Mouse (Mus musculus): Measurements from ENCODE around the gene Wwox.

DNA sequence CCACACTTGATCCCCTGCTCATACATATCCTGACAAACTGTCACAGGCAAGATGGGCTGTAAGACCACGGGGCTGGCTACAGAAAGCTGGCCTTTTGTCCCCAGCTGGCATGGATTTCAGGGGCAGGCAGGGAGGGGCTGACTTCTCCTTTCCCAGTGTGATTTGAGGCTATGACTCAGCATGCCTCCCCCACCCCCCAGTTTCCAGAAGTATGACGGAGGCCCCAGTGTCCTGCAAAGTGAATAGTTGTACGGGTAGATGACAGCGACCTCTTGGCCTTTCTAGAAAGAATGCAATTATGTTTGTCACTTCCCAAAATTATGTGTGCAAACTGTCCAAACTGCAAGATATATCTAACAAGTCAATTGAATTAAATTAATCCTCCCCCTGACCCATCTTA, 830.1 kb downstream of the Wwox start:
- TF ChIP-seq BHLHE40 (IDR thresholded peaks at IDR 0.05; ENCODE audit: borderline replicate concordance, low read depth, low read length) = no peak
- no peak for TF ChIP-seq CTCF (IDR thresholded peaks at IDR 0.05 in 2 of 3, conservative IDR thresholded peaks at IDR 0.05 in 1 of 3; ENCODE audit: control insufficient read depth in 1 of 3, insufficient read depth in 1 of 3, low read depth in 2 of 3, low read length in 3 of 3, poor library complexity in 1 of 3, severe bottlenecking in 1 of 3)
- no peak for TF ChIP-seq EP300 (IDR thresholded peaks at IDR 0.05; ENCODE audit: low read depth in 1 of 2, low read length in 2 of 2)
- TF ChIP-seq POLR2AphosphoS2 (IDR thresholded peaks at IDR 0.05; ENCODE audit: low read length) = no peak
- no peak for TF ChIP-seq POLR2A (IDR thresholded peaks at IDR 0.05; ENCODE audit: control insufficient read depth in 1 of 2, insufficient read depth in 1 of 2, low read depth in 1 of 2, low read length in 2 of 2, poor library complexity in 1 of 2)
- no peak for TF ChIP-seq USF1 (IDR thresholded peaks at IDR 0.05; ENCODE audit: low read depth, low read length)
- no peak for TF ChIP-seq TBP (IDR thresholded peaks at IDR 0.05; ENCODE audit: low read depth, low read length)
